Mouse (Mus musculus): Measurements from ENCODE around the gene Abcf1. TPM values are rescaled to one million over a fixed set of nuclear protein-coding genes. Genes with fewer than 3 reads are reported as not detected.

Gene Abcf1
- polyA plus RNA-seq (2015; fragmentation: Illumina TruSeq; extraction: RNeasy Lipid Tissue Mini Kit (QIAGEN cat#74804); ENCODE audit: insufficient read depth, low replicate concordance) = 133 TPM

GRCm38 (mm10) chr17:35969418-35970389 is at the start of gene Abcf1:
TSS of gene Abcf1 (minus strand) at chr17:35969761.

GRCm38 (mm10) chr17:35979401-35980362 is 10.1 kb upstream of the Abcf1 start, which contains the start of the genes Gnl1 and Prr3:
TSS of gene Gnl1 (plus strand) at chr17:35979851.
TSS of gene Prr3 (minus strand) at chr17:35980236.

GRCm38 (mm10) chr17:35916297-35917142 is 53.0 kb downstream of the Abcf1 start, which contains the start of the genes Mrps18b and Ppp1r10:
TSS of gene Mrps18b (minus strand) at chr17:35916389.
TSS of gene Ppp1r10 (plus strand) at chr17:35916434.

GRCm38 (mm10) chr17:35909919-35910369 is 59.6 kb downstream of the Abcf1 start, which contains the start of gene Atat1:
TSS of gene Atat1 (minus strand) at chr17:35910075.

Other genes starting within 250 kb of the Abcf1 start
- 3.4 TPM for gene Ier3, start 148.1 kb downstream of the Abcf1 start, polyA plus RNA-seq (2015; fragmentation: Illumina TruSeq; extraction: RNeasy Lipid Tissue Mini Kit (QIAGEN cat#74804); ENCODE audit: insufficient read depth, low replicate concordance)
- 27.5 TPM for gene Flot1, start 146.5 kb downstream of the Abcf1 start, polyA plus RNA-seq (2015; fragmentation: Illumina TruSeq; extraction: RNeasy Lipid Tissue Mini Kit (QIAGEN cat#74804); ENCODE audit: insufficient read depth, low replicate concordance)
- gene Tubb5, start 131.5 kb downstream of the Abcf1 start, polyA plus RNA-seq (2015; fragmentation: Illumina TruSeq; extraction: RNeasy Lipid Tissue Mini Kit (QIAGEN cat#74804); ENCODE audit: insufficient read depth, low replicate concordance) = 222 TPM
- 59.7 TPM for gene Mdc1, start 128.2 kb downstream of the Abcf1 start, polyA plus RNA-seq (2015; fragmentation: Illumina TruSeq; extraction: RNeasy Lipid Tissue Mini Kit (QIAGEN cat#74804); ENCODE audit: insufficient read depth, low replicate concordance)
- gene Nrm, start 108.4 kb downstream of the Abcf1 start, polyA plus RNA-seq (2015; fragmentation: Illumina TruSeq; extraction: RNeasy Lipid Tissue Mini Kit (QIAGEN cat#74804); ENCODE audit: insufficient read depth, low replicate concordance) = 43.1 TPM
- gene Ppp1r18, start 104.2 kb downstream of the Abcf1 start, polyA plus RNA-seq (2015; fragmentation: Illumina TruSeq; extraction: RNeasy Lipid Tissue Mini Kit (QIAGEN cat#74804); ENCODE audit: insufficient read depth, low replicate concordance) = 139 TPM
- gene Dhx16, start 89.9 kb downstream of the Abcf1 start, polyA plus RNA-seq (2015; fragmentation: Illumina TruSeq; extraction: RNeasy Lipid Tissue Mini Kit (QIAGEN cat#74804); ENCODE audit: insufficient read depth, low replicate concordance) = 124 TPM
- gene 2310061I04Rik, start 72.3 kb downstream of the Abcf1 start, polyA plus RNA-seq (2015; fragmentation: Illumina TruSeq; extraction: RNeasy Lipid Tissue Mini Kit (QIAGEN cat#74804); ENCODE audit: insufficient read depth, low replicate concordance) = 29.9 TPM
- 15.8 TPM for gene Atat1, start 59.7 kb downstream of the Abcf1 start, polyA plus RNA-seq (2015; fragmentation: Illumina TruSeq; extraction: RNeasy Lipid Tissue Mini Kit (QIAGEN cat#74804); ENCODE audit: insufficient read depth, low replicate concordance)
- gene Mrps18b, start 53.4 kb downstream of the Abcf1 start, polyA plus RNA-seq (2015; fragmentation: Illumina TruSeq; extraction: RNeasy Lipid Tissue Mini Kit (QIAGEN cat#74804); ENCODE audit: insufficient read depth, low replicate concordance) = 63.0 TPM
- 32.2 TPM for gene Ppp1r10, start 53.3 kb downstream of the Abcf1 start, polyA plus RNA-seq (2015; fragmentation: Illumina TruSeq; extraction: RNeasy Lipid Tissue Mini Kit (QIAGEN cat#74804); ENCODE audit: insufficient read depth, low replicate concordance)
- gene Gnl1, start 10.1 kb upstream of the Abcf1 start, polyA plus RNA-seq (2015; fragmentation: Illumina TruSeq; extraction: RNeasy Lipid Tissue Mini Kit (QIAGEN cat#74804); ENCODE audit: insufficient read depth, low replicate concordance) = 19.0 TPM
- 29.2 TPM for gene Prr3, start 10.5 kb upstream of the Abcf1 start, polyA plus RNA-seq (2015; fragmentation: Illumina TruSeq; extraction: RNeasy Lipid Tissue Mini Kit (QIAGEN cat#74804); ENCODE audit: insufficient read depth, low replicate concordance)
- 80.5 TPM for gene H2-T24, start 50.8 kb upstream of the Abcf1 start, polyA plus RNA-seq (2015; fragmentation: Illumina TruSeq; extraction: RNeasy Lipid Tissue Mini Kit (QIAGEN cat#74804); ENCODE audit: insufficient read depth, low replicate concordance)
- 186 TPM for gene H2-T23, start 63.1 kb upstream of the Abcf1 start, polyA plus RNA-seq (2015; fragmentation: Illumina TruSeq; extraction: RNeasy Lipid Tissue Mini Kit (QIAGEN cat#74804); ENCODE audit: insufficient read depth, low replicate concordance)
- gene H2-T22, start 73.0 kb upstream of the Abcf1 start, polyA plus RNA-seq (2015; fragmentation: Illumina TruSeq; extraction: RNeasy Lipid Tissue Mini Kit (QIAGEN cat#74804); ENCODE audit: insufficient read depth, low replicate concordance) = 124 TPM
- 0.25 TPM for gene Gm6034, start 73.2 kb upstream of the Abcf1 start, polyA plus RNA-seq (2015; fragmentation: Illumina TruSeq; extraction: RNeasy Lipid Tissue Mini Kit (QIAGEN cat#74804); ENCODE audit: insufficient read depth, low replicate concordance)
- gene Gm11127, start 88.6 kb upstream of the Abcf1 start, polyA plus RNA-seq (2015; fragmentation: Illumina TruSeq; extraction: RNeasy Lipid Tissue Mini Kit (QIAGEN cat#74804); ENCODE audit: insufficient read depth, low replicate concordance) = not detected
- gene Gm19684, start 151.9 kb upstream of the Abcf1 start, polyA plus RNA-seq (2015; fragmentation: Illumina TruSeq; extraction: RNeasy Lipid Tissue Mini Kit (QIAGEN cat#74804); ENCODE audit: insufficient read depth, low replicate concordance) = 1.1 TPM
- gene Gm7030, start 159.7 kb upstream of the Abcf1 start, polyA plus RNA-seq (2015; fragmentation: Illumina TruSeq; extraction: RNeasy Lipid Tissue Mini Kit (QIAGEN cat#74804); ENCODE audit: insufficient read depth, low replicate concordance) = not detected
- gene Gm8909, start 198.8 kb upstream of the Abcf1 start, polyA plus RNA-seq (2015; fragmentation: Illumina TruSeq; extraction: RNeasy Lipid Tissue Mini Kit (QIAGEN cat#74804); ENCODE audit: insufficient read depth, low replicate concordance) = not detected
- gene H2-T3, start 220.5 kb upstream of the Abcf1 start, polyA plus RNA-seq (2015; fragmentation: Illumina TruSeq; extraction: RNeasy Lipid Tissue Mini Kit (QIAGEN cat#74804); ENCODE audit: insufficient read depth, low replicate concordance) = not detected